Mouse (Mus musculus): Measurements from ENCODE around the gene Gm1043.

Gene Gm1043

GRCm38 (mm10) chr5:37212938-37213708 lies 128.0 kb downstream of the Gm1043 start:
- DNase-seq, result no peak

- DNase-seq, result no peak
Observed at GRCm38 (mm10) chr5:37213709-37214103, 128.5 kb downstream of the Gm1043 start.

- no peak for DNase-seq
Observed at GRCm38 (mm10) chr5:37214614-37215013, 129.4 kb downstream of the Gm1043 start.

GRCm38 (mm10) chr5:37215276-37215675 lies 130.1 kb downstream of the Gm1043 start:
- DNase-seq, result no peak

- no peak for DNase-seq
Observed at GRCm38 (mm10) chr5:37219615-37220014, 134.4 kb downstream of the Gm1043 start.

- DNase-seq, result no peak
Observed at GRCm38 (mm10) chr5:37220575-37220974, 135.4 kb downstream of the Gm1043 start.

GRCm38 (mm10) chr5:37221563-37221962 lies 136.4 kb downstream of the Gm1043 start:
- no peak for DNase-seq

GRCm38 (mm10) chr5:37222316-37222715 lies 137.1 kb downstream of the Gm1043 start:
- no peak for DNase-seq

GRCm38 (mm10) chr5:37225708-37226107 lies 140.5 kb downstream of the Gm1043 start:
- DNase-seq, result no peak

- DNase-seq, result no peak
Observed at GRCm38 (mm10) chr5:37227956-37228680, 142.9 kb downstream of the Gm1043 start.

GRCm38 (mm10) chr5:37228894-37229293 lies 143.7 kb downstream of the Gm1043 start:
- DNase-seq, result no peak

GRCm38 (mm10) chr5:37233010-37233557 lies 147.9 kb downstream of the Gm1043 start:
- DNase-seq, result peak; percentile 41

- DNase-seq, result no peak
Observed at GRCm38 (mm10) chr5:37238654-37239053, 153.5 kb downstream of the Gm1043 start.

- no peak for DNase-seq
Observed at GRCm38 (mm10) chr5:37240550-37240949, 155.4 kb downstream of the Gm1043 start.

- DNase-seq, result no peak
Observed at GRCm38 (mm10) chr5:37241224-37241623, 156.1 kb downstream of the Gm1043 start.

- DNase-seq, result peak; percentile 82
Observed at GRCm38 (mm10) chr5:37241651-37242151, 156.5 kb downstream of the Gm1043 start, which contains the start of gene Crmp1. Gene Crmp1 (plus strand): TSS chr5:37241940.

GRCm38 (mm10) chr5:37242360-37243168 lies 157.4 kb downstream of the Gm1043 start:
- peak; percentile 53 for DNase-seq

- DNase-seq, result peak; percentile 59
Observed at GRCm38 (mm10) chr5:37243169-37243886, 158.2 kb downstream of the Gm1043 start.

- peak; percentile 75 for DNase-seq
Observed at GRCm38 (mm10) chr5:37244161-37244560, 159.0 kb downstream of the Gm1043 start.

- no peak for DNase-seq
Observed at GRCm38 (mm10) chr5:37244666-37245242, 159.6 kb downstream of the Gm1043 start.

- DNase-seq, result peak; percentile 81
Observed at GRCm38 (mm10) chr5:37245651-37246050, 160.5 kb downstream of the Gm1043 start.

Data from right cerebral cortex, postnatal 4 days (tissue).